Mouse (Mus musculus): ENCODE results near the gene Amz2. TPM values are rescaled to one million over a fixed set of nuclear protein-coding genes. Genes with fewer than 3 reads are reported as not detected.

The Amz2 gene
- 10 to 100 TPM; 40.0 to 46.2 TPM for total RNA-seq (2021)
- long read RNA-seq, experiment 1, transcript Amz2-202 (9 exons, 2,816 nt), result major isoform, 25 of 36 reads
- long read RNA-seq, experiment 1, partial matches to known transcripts, result 0 of 36 reads
- long read RNA-seq, experiment 1, other reads (novel, unspliced or antisense), result 9 of 36 reads
- long read RNA-seq, experiment 2, transcript Amz2-207 (2 exons, 1,152 nt), result minor isoform, 5 of 43 reads
- long read RNA-seq, experiment 2, transcript Amz2-202 (9 exons, 2,816 nt), result major isoform, 27 of 43 reads
- long read RNA-seq, experiment 2, partial matches to known transcripts, result 1 of 43 reads
- long read RNA-seq, experiment 2, other reads (novel, unspliced or antisense), result 6 of 43 reads

GRCm38 (mm10) chr11:109425392-109426271 is at the start of gene Amz2:
TSS of gene Amz2 (plus strand) at chr11:109425946.
- intact Hi-C loops (cut with DNase I; ENCODE audit: low total_unique reads), result no loop called here
- DNase-seq, result peak; percentile 99

- DNase-seq, result no peak
These were observed 49.1 kb upstream of the Amz2 start for GRCm38 (mm10) chr11:109376484-109377143.

DNA sequence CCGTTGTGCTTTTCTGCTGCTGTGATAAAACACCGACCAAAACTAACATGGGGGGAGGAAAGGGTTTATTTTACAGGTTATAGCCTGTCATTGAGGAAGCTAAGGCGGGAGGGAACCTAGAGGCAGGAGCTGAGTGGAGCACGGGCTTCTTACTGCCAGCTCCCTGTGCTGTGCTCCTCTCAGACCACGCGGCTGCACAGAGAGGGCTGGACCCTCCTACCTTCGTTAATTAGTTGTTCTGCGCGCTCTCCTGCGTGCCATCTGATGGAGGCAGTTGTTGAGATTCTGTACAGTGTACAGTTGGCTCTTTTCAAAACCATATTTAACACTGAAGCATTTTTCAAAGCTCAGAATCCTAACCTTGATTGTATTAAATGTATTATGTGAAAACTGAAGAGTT is 48.3 kb upstream of the Amz2 start:
- intact Hi-C loops (cut with DNase I; ENCODE audit: low total_unique reads), result no loop called here
- DNase-seq, result no peak

More at GRCm38 (mm10) chr11:109376484-109377143, 49.1 kb upstream of the Amz2 start:
- intact Hi-C loops (cut with DNase I; ENCODE audit: low total_unique reads), result no loop called here

- intact Hi-C loops (cut with DNase I; ENCODE audit: low total_unique reads), result no loop called here
- DNase-seq, result no peak
These were observed 47.7 kb upstream of the Amz2 start for GRCm38 (mm10) chr11:109378051-109378450.

GRCm38 (mm10) chr11:109380662-109381061 is 45.1 kb upstream of the Amz2 start:
- intact Hi-C loops (cut with DNase I; ENCODE audit: low total_unique reads), result no loop called here
- DNase-seq, result no peak

DNA sequence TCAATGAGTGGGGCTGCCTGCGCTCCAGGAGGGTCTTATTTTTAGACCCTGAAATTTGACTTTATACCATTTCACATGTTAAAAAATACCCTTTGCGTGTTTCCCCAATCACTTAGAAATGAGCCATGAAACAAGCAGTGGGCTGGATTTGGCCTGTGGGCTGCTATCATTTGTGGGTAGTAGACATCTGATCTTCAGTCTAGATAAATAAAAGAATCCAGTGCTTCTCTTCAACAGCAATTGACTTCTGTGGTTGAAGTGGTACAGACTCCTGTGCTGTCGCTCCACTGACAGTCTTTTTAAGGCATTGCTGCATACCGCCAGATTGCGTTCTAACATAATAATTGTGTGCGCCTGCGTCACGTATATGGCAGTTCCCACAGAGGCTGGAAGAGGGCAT is 40.5 kb upstream of the Amz2 start:
- DNase-seq, result no peak
- intact Hi-C loops (cut with DNase I; ENCODE audit: low total_unique reads), result no loop called here

GRCm38 (mm10) chr11:109389046-109389445 is 36.7 kb upstream of the Amz2 start:
- DNase-seq, result no peak
- intact Hi-C loops (cut with DNase I; ENCODE audit: low total_unique reads), result no loop called here

DNA sequence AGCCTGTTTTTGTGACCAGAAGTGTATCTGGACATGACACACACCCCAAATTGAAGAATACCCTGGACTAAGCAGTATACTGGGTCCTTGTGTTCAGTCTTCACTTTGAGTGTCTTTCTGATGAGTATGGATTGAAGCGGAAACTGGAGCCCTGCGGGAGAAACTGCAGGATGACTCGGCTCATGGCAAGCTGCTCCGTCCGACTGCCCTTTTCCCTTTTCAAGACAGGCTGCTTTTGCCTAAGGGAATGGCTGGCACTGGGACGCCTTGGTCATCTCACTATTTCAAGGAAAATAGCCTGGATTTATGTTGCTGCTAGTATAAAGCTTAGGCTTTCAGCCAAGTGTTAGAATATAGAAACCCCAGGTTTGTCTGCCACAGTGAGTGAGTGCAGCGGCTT is 34.5 kb upstream of the Amz2 start:
- DNase-seq, result no peak
- intact Hi-C loops (cut with DNase I; ENCODE audit: low total_unique reads), result no loop called here

DNA sequence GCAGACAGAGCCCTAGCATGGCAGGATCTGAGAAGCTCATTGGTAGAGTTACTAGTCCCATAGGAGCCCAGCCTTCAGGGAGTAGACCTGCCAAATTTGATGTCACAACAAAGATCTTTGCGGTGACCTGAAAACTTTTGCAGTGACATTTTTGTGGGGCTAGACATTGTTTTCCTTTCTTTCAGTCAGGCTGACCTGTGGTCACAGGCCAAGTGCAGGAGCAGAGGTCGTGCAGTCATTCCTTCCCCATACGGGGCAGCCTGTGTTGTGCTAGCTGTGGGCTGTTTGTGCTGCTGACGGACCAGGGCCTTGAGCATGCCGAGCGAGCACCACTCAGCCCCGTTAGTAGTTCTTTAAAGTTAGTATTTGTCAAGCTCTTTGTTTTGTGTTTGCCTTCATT is 34.0 kb upstream of the Amz2 start:
- DNase-seq, result no peak
- intact Hi-C loops (cut with DNase I; ENCODE audit: low total_unique reads), result no loop called here

DNA sequence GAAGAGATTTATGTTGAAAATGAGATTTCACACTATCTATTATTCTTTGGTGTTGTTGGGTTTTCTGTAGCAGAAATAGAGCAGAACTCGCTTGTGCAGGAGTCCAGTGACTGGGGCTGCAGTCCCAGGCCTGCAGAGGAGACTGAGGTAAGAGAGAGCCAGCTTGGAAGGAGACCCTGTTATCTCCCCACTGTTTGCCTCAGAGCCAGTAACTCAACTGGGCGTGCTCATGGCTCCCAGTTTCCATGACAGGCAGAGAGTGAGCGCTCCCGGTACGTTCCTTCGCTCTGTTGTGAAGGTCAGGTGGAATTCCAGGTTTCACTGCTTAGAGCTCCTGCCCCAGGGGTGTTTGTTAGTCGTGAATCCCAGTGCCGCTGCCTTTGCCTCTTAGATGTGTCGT is 33.1 kb upstream of the Amz2 start:
- DNase-seq, result no peak
- intact Hi-C loops (cut with DNase I; ENCODE audit: low total_unique reads), result no loop called here

DNA sequence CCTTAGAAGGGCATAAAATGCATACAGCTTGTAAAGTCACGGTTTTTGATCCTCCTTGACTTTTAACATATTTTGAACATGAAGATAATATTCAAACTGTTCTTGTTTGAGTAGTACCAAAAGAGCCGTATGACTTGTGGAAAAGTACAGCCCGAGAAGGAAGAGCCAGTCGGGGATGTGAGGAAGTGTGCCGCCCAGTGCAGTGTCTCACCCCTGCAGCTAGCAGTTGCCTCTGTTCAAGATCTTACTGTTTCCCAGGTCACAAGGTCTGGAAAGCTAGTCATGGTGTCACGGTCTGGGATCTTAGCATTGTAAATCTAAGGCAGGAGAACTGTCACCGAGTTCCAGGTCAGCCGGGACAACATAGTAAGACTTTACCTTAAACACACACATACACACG is 31.0 kb upstream of the Amz2 start:
- intact Hi-C loops (cut with DNase I; ENCODE audit: low total_unique reads), result no loop called here
- DNase-seq, result no peak

- DNase-seq, result no peak
- intact Hi-C loops (cut with DNase I; ENCODE audit: low total_unique reads), result no loop called here
These were observed 30.5 kb upstream of the Amz2 start for GRCm38 (mm10) chr11:109395291-109395690.

- intact Hi-C loops (cut with DNase I; ENCODE audit: low total_unique reads), result no loop called here
- no peak for DNase-seq
These were observed 19.3 kb upstream of the Amz2 start for GRCm38 (mm10) chr11:109406431-109406830.

- intact Hi-C loops (cut with DNase I; ENCODE audit: low total_unique reads), result no loop called here
These were observed 15.4 kb upstream of the Amz2 start for GRCm38 (mm10) chr11:109410197-109410980.

DNA sequence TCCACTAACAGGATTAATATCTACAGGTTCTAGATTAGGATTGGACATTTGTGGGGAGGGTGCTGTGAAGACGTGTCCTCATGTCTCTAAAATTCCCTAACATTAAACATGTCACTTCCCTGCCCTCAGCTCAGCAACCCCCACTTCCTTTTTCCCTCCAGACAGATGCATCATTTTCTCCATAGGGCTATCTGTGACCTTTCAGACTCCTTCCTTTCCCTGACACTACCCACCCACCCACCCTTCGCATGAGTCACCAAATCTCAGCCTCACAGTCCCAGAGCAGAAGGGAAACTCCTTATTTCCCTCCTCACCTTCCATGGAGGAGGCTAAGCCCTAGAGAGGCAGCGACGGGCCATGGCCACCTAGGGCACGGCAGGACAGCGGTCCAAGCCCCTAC is 12.1 kb upstream of the Amz2 start, which contains the start of gene 9930022D16Rik:
TSS of gene 9930022D16Rik (plus strand) at position 301 of the 400 bp plus-strand sequence.
- intact Hi-C loops (cut with DNase I; ENCODE audit: low total_unique reads), result no loop called here
- no peak for DNase-seq

More at GRCm38 (mm10) chr11:109410197-109410980, 15.4 kb upstream of the Amz2 start:
- DNase-seq, result no peak

DNA sequence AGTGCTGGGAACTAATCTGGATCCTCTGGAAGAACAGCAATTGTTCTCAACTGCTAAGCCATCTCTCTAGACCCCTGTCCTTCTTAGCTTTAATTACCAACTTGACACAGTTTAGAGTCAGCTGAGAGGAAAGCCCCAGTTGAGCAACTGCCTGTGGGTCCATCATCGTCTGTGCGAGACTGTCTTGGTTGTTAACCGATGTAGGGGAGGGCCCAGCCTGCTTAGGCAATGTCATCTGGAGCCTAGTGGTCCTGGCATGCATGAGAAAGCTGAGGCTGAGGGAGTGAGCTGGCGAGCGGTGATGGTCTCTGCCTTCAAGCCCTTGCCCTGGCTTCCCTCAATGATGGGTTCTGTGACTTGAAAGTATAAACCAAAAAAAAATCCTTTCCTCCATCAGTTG is 10.9 kb upstream of the Amz2 start:
- intact Hi-C loops (cut with DNase I; ENCODE audit: low total_unique reads), result no loop called here
- DNase-seq, result no peak

DNA sequence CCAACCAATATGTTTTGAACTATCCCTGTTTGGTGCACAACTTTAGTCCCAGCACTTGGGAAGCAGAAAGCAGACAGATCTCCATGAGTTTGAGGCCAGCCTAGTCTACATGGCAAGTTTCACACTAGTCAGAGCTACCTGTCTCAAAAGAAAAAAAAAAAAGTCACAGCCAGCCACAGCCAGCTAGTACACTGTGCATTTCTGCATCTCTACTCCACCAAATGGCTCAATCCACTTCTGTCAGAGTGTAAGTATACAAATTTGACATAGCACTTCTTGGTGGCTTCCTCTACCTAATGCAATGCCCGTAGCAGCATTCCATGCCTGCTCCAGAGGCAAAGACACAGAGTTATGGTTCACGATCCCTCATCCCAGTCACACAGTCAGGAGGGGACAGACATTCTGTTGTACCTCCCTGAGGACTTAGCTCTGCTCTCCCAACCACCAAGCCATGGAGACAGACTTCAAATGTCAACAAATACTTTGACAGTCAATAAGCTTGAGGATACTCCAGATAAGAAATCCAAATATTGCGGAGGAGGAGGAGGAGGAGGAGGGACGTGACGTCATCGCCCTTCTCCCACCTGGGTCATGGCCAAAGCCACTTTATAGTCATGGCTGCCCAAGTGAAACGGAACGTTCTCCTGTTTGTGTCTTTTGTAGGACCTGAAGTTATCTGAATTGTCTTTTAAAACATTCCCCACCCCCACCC is 8.9 kb upstream of the Amz2 start:
- intact Hi-C loops (cut with DNase I; ENCODE audit: low total_unique reads), result no loop called here
- no peak for DNase-seq

GRCm38 (mm10) chr11:109417472-109418040 is 8.2 kb upstream of the Amz2 start:
- intact Hi-C loops (cut with DNase I; ENCODE audit: low total_unique reads), result no loop called here

More at GRCm38 (mm10) chr11:109417472-109418040, 8.2 kb upstream of the Amz2 start:
- no peak for DNase-seq

All from gastrocnemius, postnatal 14 days (tissue).